In the genomic region with DNA sequence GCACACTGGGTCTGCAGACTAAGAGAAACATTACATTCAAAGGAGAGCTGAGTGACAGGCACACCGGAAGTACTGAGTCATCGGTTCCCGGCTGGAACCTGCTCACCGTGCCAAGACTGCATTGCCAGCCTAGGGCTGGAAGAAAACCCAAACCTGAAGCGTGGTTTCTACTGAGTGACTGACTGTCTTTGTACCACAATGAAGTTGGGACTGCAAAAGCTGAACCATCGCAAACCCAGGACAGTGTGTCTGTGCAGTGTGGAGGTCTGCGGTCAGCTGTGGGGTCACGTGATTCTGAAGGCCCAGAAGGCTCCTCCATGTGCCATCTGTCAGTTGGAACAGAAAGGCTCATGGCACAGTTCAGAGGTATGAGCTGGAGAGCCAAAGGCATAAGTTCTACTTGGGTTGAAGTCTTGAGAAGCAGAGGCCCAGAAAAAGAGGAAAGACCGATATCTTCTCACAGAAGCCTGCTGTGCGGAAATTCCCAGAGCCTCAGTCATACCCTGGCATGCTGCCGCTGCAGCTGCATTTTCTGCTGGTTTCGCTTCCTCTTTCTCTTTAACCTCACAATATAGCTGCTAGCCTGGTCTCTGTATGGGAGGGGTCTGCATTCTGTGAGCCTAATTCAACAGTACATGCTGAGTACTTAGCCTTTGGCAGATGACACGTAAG, we compare ENCODE assay signal across 9 mouse cellular contexts. TPM values are rescaled to one million over a fixed set of nuclear protein-coding genes. Genes with fewer than 3 reads are reported as not detected.
A peak's percentile ranks its signal among the peaks of the same experiment; 100 is the strongest.
DNase-seq lines count a peak whose midpoint lies in the region; ATAC-seq and TF ChIP-seq lines count a peak whose summit lies in the region.
"Had no signal": no experiment of that assay in that cellular context is flagged by ENCODE, and none has a peak within 500 bp of the region (broad histone marks: within the 10 kb centered on the region; RNA-seq: fewer than 3 reads in every experiment).

No protein-coding gene starts in this region.

- no peak for ATAC-seq in neural tube, embryonic 15.5 days (ENCODE audit: low FRiP score)
- peak; percentile 67 for ATAC-seq in megakaryocyte-erythroid progenitor cell, adult 5-6 weeks (replicated peaks; ENCODE audit: low FRiP score, low TSS enrichment, poor library complexity, severe bottlenecking)
- ATAC-seq in erythroid progenitor cell, adult 5-6 weeks (replicated peaks; ENCODE audit: low FRiP score, poor library complexity, severe bottlenecking), result no peak

- no peak for TF ChIP-seq CTCF in heart, adult 2 months (IDR thresholded peaks at IDR 0.05)
- TF ChIP-seq CTCF in left cerebral cortex, adult 2 months (IDR thresholded peaks at IDR 0.05), result no peak

- H3K27ac ChIP-seq in neural tube, embryonic 15.5 days (replicated peaks), result 0 out of 2 replicates have a peak overlapping the region, but pooled peaks have one; percentile 33
- H3K27ac ChIP-seq in heart, adult 2 months, result peak overlapping the region; percentile 62
- peak overlapping the region; percentile 73; the same call in 1 of the 2 replicates for H3K27ac ChIP-seq in left cerebral cortex, adult 2 months
- H3K27ac ChIP-seq: midbrain, embryonic 12.5 days had no signal

- TF ChIP-seq EP300 in heart, adult 2 months (IDR thresholded peaks at IDR 0.05; ENCODE audit: insufficient read depth, low read depth, low read length), result 0 out of 2 replicates have a peak, but pooled peaks have one; percentile 26

- H3K79me2 ChIP-seq in heart, adult 2 months (replicated peaks; ENCODE audit: control insufficient read depth, insufficient read depth, low read length), result no peaks in the 10 kb centered on the region

- intact Hi-C loops in heart, adult 2 months (cut with DNase I), result loop anchor here (5.0 kb wide), 1 partner anchor 44 kb away; a partner anchor contains a TSS
- intact Hi-C loops in left cerebral cortex, adult 2 months (cut with DNase I), result loop anchor here (5.0 kb wide), 1 partner anchor 44 kb away; a partner anchor contains a TSS

- no peaks in the 10 kb centered on the region for H3K9me3 ChIP-seq in neural tube, embryonic 15.5 days (replicated peaks)
- H3K9me3 ChIP-seq: midbrain, embryonic 12.5 days had no signal

- H3K4me1 ChIP-seq in neural tube, embryonic 15.5 days, result no peaks in the 10 kb centered on the region
- peaks cover 5% of the 10 kb centered on the region for H3K4me1 ChIP-seq in heart, adult 2 months (ENCODE audit: control insufficient read depth, insufficient read depth, low read length)
- H3K4me1 ChIP-seq: midbrain, embryonic 12.5 days had no signal

- 83% methylated on average over 13 of the region's 13 CpGs for WGBS in neural tube, embryonic 15.5 days
- WGBS in heart, adult 2 months, result 34% methylated on average over 13 of the region's 13 CpGs

- DNase-seq in neural tube, embryonic 10.5 days (ENCODE audit: extremely low spot score, low spot score), result no peak
- peak; percentile 63 for DNase-seq in c-Kit-positive CD71-negative TER-119-negative erythroid progenitor cells, embryonic 14.5 days (ENCODE audit: low read depth)
- peak; percentile 81 to 88 for DNase-seq in heart, adult 2 months
- peak; percentile 45 to 47 for DNase-seq in left cerebral cortex, adult 2 months (ENCODE audit: extremely low spot score in 1 of 2, low spot score in 2 of 2)
- DNase-seq in thymus, postnatal 0 days (ENCODE audit: low spot score), result peak; percentile 72

- H3K27me3 ChIP-seq in neural tube, embryonic 15.5 days (replicated peaks), result no peaks in the 10 kb centered on the region
- no peaks in the 10 kb centered on the region for H3K27me3 ChIP-seq in heart, adult 2 months (ENCODE audit: control insufficient read depth, insufficient read depth, low read length)
- H3K27me3 ChIP-seq: midbrain, embryonic 12.5 days had no signal

- H3K4me2 ChIP-seq in neural tube, embryonic 15.5 days, result no peak overlapping the region
- H3K4me2 ChIP-seq: midbrain, embryonic 12.5 days had no signal

- TF ChIP-seq POLR2A in heart, adult 2 months (IDR thresholded peaks at IDR 0.05; ENCODE audit: insufficient read depth, low read depth, low read length), result no peak

- no peaks in the 10 kb centered on the region for H3K36me3 ChIP-seq in neural tube, embryonic 15.5 days
- no peaks in the 10 kb centered on the region for H3K36me3 ChIP-seq in heart, adult 2 months (ENCODE audit: control insufficient read depth, insufficient read depth, low read length)
- H3K36me3 ChIP-seq: midbrain, embryonic 12.5 days had no signal

- H3K4me3 ChIP-seq in neural tube, embryonic 15.5 days (replicated peaks), result no peak overlapping the region
- H3K4me3 ChIP-seq in heart, adult 2 months, result no peak overlapping the region
- H3K4me3 ChIP-seq in left cerebral cortex, adult 2 months, result no peak overlapping the region
- H3K4me3 ChIP-seq: midbrain, embryonic 12.5 days had no signal

- H3K9ac ChIP-seq in neural tube, embryonic 15.5 days (replicated peaks), result no peak overlapping the region
- H3K9ac ChIP-seq in heart, adult 2 months (ENCODE audit: low read depth, low read length), result no peak overlapping the region
- H3K9ac ChIP-seq: midbrain, embryonic 12.5 days had no signal

RNA-seq across cellular contexts. Expression of a gene that starts 45.1 kb away (rescaled TPM):
- 10.6 and 12.9 TPM in 2 replicates for polyA plus RNA-seq in neural tube, embryonic 15.5 days (2015; fragmentation: Nextera tagmentation; extraction: Ambion mirVana)
- 10 to 100 TPM in 1 of 2 experiments, 1 to 10 TPM in 1; 8.7 to 11.8 TPM for total RNA-seq in heart, adult 2 months (2021)
- polyA plus RNA-seq in heart, adult 2 months (2012; rRNA removed), result 4.5 and 7.6 TPM in 2 replicates
- total RNA-seq in left cerebral cortex, adult 2 months (2021), result 10 to 100 TPM; 30.1 to 32.2 TPM
- total RNA-seq in megakaryocyte-erythroid progenitor cell, adult 5-6 weeks (2014; fragmentation: Nextera tagmentation), result 12.9 and 17.7 TPM in 2 replicates
- 2.9 and 7.1 TPM in 2 replicates for total RNA-seq in megakaryocyte-erythroid progenitor cell, adult 5-6 weeks (2017)
- 12.7 and 14.7 TPM in 2 replicates for polyA plus RNA-seq in thymus, postnatal 0 days (2015; fragmentation: Nextera tagmentation; extraction: Ambion mirVana)
- 3.4 and 4.7 TPM in 2 replicates for total RNA-seq in erythroid progenitor cell, adult 5-6 weeks (2015; ENCODE audit: low replicate concordance)
- 0.91 and 2.6 TPM in 2 replicates for total RNA-seq in erythroid progenitor cell, adult 5-6 weeks (2017; ENCODE audit: low replicate concordance)
